Mouse (Mus musculus): ENCODE results near the gene Apaf1. TPM values are rescaled to one million over a fixed set of nuclear protein-coding genes. Genes with fewer than 3 reads are reported as not detected.

The Apaf1 gene
- 10 to 100 TPM; 11.4 to 12.8 TPM for total RNA-seq (2021)

DNA sequence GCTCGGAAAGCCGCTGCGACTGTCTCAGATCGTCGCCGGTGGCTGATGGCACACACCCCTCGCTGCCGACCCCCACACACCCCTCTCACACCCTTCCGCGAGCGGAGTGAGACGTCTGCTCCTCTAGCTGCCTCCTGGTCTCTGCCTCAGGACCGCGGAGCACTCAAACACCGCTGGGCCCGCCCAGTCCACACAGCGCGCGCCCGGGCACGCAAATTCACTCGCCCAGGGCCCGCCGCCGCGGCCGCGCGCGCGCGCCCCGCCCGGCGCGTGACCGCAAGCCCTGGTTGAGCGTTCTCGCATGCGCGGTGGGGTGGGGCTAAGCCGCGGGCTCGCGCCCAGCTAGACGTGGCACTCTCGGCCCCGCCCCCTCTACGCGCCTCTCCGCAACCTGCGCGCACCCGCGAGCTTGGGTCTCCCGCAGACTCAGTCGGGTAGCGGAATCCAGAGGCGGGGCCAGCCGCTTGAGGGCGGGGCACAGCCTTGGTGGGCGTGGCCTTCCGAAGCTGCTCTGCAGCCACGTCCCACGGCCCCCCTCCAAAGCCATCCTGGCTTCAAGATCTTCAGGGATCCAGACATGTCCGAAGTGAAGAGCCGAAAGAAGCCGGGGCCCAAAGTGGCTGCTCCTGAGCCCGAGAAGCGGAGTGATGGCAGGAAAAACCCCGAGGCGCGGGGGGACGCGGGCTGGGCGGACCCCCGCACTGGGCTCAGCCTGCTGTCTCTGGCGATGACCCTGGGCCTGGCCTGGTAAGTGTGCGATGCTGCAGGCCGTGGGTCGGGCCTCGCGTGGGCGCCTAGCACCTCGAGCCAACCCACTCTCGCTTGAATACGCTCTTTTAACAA, at the start of gene Apaf1, which contains the start of gene Ikbip:
Apaf1 (minus strand) TSS at position 221 of the 843 bp plus-strand sequence.
Ikbip (plus strand) TSS at position 391 of the 843 bp plus-strand sequence.
- intact Hi-C loops (cut with DNase I), result loop anchor here (5.0 kb wide), 1 partner anchor 40 kb away; the partner anchor contains the start of gene Slc25a3
- DNase-seq (ENCODE audit: low spot score in 2 of 2), result peak; percentile 100

GRCm38 (mm10) chr10:91131565-91131964, 49.0 kb upstream of the Apaf1 start:
- DNase-seq (ENCODE audit: low spot score in 2 of 2), result no peak
- intact Hi-C loops (cut with DNase I), result no loop called here

- intact Hi-C loops (cut with DNase I), result no loop called here
Observed at GRCm38 (mm10) chr10:91130792-91131191, 48.2 kb upstream of the Apaf1 start.

GRCm38 (mm10) chr10:91128551-91129160, 46.1 kb upstream of the Apaf1 start:
- intact Hi-C loops (cut with DNase I), result no loop called here
- DNase-seq (ENCODE audit: low spot score in 2 of 2), result no peak

More at GRCm38 (mm10) chr10:91130792-91131191, 48.2 kb upstream of the Apaf1 start:
- no peak for DNase-seq (ENCODE audit: low spot score in 2 of 2)

DNA sequence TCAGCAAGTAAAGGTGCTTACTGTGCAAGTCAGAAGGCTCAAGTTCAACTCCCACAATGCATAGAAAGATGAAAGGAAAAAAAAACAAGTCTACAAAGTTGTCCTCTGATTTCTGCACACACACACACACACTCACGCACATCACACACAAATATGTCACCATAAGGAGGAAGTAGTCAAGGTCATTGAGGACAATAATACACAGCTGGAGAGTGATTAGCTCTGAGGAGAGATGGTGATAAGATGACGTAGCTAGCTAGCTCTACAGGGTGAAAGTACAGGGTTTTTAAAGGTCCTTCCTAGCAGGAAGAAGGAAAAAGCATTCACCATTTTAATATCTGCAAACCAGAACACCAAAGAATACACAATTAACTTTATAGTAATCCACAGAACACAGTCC, 44.8 kb upstream of the Apaf1 start:
- intact Hi-C loops (cut with DNase I), result no loop called here
- DNase-seq (ENCODE audit: low spot score in 2 of 2), result no peak

DNA sequence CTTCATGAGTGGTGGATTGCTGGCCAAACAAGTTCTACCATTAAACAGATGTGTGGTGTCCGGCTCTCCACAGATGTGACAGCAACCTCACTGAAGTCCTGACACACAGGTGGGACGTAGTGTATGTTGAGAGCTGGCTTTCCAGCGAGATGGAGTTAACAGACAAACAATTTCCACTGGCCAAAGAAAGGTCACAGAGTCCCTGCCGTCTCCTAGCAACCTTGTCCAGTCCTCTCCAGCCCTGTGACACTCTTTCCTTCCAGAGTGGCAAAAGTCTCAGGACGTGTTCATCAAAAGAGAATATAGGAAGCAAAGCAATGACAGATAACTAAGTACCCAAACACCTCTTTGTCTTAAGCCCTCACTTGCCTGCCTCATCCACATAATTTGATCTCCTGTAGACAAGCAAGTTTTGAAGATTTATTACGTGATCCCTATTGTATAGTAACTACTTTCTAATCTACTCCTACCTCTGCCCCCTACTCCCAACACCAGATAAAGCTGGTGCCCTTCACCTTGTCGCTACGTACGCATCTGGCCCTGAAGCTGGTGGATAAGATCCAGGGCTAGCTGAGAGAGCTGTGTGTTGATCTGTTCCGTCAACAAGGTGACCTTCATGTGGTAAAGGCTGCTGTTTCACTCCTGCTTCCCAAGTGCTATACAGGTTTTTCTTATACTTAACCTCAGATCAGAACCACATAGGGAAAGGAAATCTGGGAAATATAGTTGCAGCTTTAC, 44.2 kb upstream of the Apaf1 start:
- DNase-seq (ENCODE audit: low spot score in 2 of 2), result no peak
- intact Hi-C loops (cut with DNase I), result no loop called here

GRCm38 (mm10) chr10:91123828-91124822, 41.6 kb upstream of the Apaf1 start, which contains the start of gene Slc25a3:
Gene Slc25a3 (minus strand): TSS chr10:91124059.
- DNase-seq (ENCODE audit: low spot score in 2 of 2), result peak; percentile 98
- intact Hi-C loops (cut with DNase I), result loop anchor here (5.0 kb wide), 1 partner anchor 42 kb away; the partner anchor contains the start of genes Apaf1 and Ikbip

DNA sequence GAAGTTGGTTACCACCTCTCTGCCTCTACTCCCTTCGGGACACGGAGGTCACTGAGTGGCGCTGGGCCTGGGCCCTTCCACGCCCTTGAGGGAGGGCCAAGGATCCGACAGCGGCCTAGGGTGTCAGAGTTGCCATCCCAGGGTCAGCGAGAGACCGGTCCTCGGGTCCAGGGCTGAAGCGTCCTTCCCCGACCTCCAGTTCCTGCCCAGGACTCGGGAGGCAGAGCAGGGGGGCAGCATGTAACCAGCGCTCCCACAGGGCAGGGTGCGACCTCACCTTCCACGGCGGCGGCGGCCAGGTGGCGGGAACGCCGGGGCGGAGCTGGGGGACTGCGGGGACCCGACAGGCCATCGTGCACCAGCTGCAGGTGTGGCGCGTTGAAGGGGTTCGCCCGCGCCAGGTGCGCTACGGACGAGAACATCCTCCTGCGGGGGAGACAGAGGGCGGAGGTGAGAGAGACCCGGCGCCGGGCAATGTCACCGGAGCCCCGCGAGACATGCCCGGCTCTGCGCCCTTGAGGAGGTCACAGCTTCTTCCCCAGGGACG, 40.8 kb upstream of the Apaf1 start:
- intact Hi-C loops (cut with DNase I), result loop anchor here (5.0 kb wide), 1 partner anchor 41 kb away; the partner anchor contains the start of genes Apaf1 and Ikbip
- DNase-seq (ENCODE audit: low spot score in 2 of 2), result peak in 1 of 2 experiments; percentile 16

- no peak for DNase-seq (ENCODE audit: low spot score in 2 of 2)
- intact Hi-C loops (cut with DNase I), result loop anchor here (5.0 kb wide), 1 partner anchor 40 kb away; the partner anchor contains the start of genes Apaf1 and Ikbip
Observed at GRCm38 (mm10) chr10:91122646-91123045, 40.1 kb upstream of the Apaf1 start.

GRCm38 (mm10) chr10:91116958-91117357, 34.4 kb upstream of the Apaf1 start:
- intact Hi-C loops (cut with DNase I), result no loop called here
- no peak for DNase-seq (ENCODE audit: low spot score in 2 of 2)

GRCm38 (mm10) chr10:91109841-91110240, 27.3 kb upstream of the Apaf1 start:
- intact Hi-C loops (cut with DNase I), result no loop called here

GRCm38 (mm10) chr10:91105981-91106380, 23.4 kb upstream of the Apaf1 start:
- no peak for DNase-seq (ENCODE audit: low spot score in 2 of 2)
- intact Hi-C loops (cut with DNase I), result no loop called here

More at GRCm38 (mm10) chr10:91109841-91110240, 27.3 kb upstream of the Apaf1 start:
- DNase-seq (ENCODE audit: low spot score in 2 of 2), result no peak

- intact Hi-C loops (cut with DNase I), result no loop called here
- DNase-seq (ENCODE audit: low spot score in 2 of 2), result no peak
Observed at GRCm38 (mm10) chr10:91102799-91103590, 20.4 kb upstream of the Apaf1 start.

GRCm38 (mm10) chr10:91101936-91102335, 19.4 kb upstream of the Apaf1 start:
- intact Hi-C loops (cut with DNase I), result no loop called here

GRCm38 (mm10) chr10:91100101-91100500, 17.5 kb upstream of the Apaf1 start:
- intact Hi-C loops (cut with DNase I), result no loop called here

More at GRCm38 (mm10) chr10:91101936-91102335, 19.4 kb upstream of the Apaf1 start:
- no peak for DNase-seq (ENCODE audit: low spot score in 2 of 2)

GRCm38 (mm10) chr10:91098056-91098455, 15.5 kb upstream of the Apaf1 start:
- no peak for DNase-seq (ENCODE audit: low spot score in 2 of 2)
- intact Hi-C loops (cut with DNase I), result no loop called here

More at GRCm38 (mm10) chr10:91100101-91100500, 17.5 kb upstream of the Apaf1 start:
- DNase-seq (ENCODE audit: low spot score in 2 of 2), result no peak

Data from left cerebral cortex, postnatal 36 days (tissue).